Mouse (Mus musculus): ENCODE measurements around the gene Pde6b.
A peak's percentile ranks its signal among the peaks of the same experiment; 100 is the strongest.

The Pde6b gene

DNA sequence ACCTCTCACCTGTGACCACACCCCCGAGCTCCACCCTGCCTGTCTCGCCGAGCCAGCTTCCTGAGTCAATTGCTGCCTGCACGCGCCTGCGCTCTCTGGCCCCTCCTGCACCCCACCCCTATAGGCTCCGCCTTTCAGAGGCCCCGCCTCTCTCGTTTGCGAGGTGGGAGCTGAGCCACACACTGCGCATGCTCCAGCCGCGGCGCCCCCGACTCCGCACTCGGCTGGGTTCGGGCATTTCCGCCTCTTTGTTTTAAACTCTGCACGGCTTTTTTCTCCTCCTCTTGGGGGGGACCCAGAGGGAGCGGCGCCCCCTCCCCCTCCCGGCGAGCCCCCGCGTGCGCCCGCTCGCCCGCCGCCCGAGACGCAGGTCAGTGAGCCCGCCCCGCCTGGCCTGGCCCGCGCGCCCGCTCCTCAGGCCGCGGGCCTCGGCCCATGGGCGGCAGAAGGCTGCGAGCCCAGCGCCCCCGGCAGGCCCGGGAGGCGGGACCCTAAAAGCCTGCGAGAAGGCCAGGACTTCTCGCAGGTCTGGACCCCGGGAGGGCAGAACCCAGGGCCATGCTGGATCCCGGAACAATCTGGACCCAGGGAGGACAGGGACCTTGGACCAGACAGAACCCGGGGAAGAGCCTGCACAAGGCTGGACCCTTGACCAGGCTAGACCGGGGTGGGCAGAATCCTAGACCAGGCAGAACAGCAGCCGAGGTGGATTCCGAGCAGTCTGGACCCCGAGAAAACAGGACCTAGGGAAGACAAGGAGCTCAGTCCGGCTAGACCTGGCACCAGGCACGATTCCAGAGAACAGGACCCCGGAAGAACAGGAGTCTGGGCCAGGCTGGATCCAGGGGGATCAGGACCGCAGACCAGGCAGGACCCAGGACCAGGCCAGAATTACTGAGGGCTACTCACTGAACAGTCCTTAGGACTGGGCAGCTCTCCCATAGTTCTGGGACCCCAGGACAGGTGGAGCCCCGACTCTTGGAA is 73.2 kb downstream of the Pde6b start, which contains the start of gene Pcgf3:
TSS of gene Pcgf3 (plus strand) at position 151 of the 984 bp plus-strand sequence.
- peak; percentile 95 for DNase-seq (ENCODE audit: low read depth, low spot score)

DNA sequence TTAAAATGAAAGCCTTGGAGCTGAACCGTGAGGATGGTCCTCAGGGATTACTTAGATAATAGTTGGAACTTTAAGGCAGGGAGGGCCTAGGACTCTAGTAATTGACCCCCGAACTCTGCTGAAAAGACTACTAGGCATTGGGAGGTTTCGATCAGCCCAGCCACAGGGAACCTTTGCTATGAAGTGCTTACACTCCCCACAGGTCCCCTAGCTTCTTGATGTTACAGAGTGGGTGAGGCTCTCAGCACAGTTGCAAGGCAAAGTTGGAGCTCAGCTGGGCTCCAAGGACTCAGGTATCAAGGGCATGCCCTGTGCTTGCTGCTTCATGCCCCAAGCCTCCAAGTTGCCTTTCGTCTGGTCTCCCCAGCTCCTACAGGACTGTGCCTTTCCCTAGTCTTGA is 74.3 kb downstream of the Pde6b start:
- DNase-seq (ENCODE audit: low read depth, low spot score) = no peak

DNA sequence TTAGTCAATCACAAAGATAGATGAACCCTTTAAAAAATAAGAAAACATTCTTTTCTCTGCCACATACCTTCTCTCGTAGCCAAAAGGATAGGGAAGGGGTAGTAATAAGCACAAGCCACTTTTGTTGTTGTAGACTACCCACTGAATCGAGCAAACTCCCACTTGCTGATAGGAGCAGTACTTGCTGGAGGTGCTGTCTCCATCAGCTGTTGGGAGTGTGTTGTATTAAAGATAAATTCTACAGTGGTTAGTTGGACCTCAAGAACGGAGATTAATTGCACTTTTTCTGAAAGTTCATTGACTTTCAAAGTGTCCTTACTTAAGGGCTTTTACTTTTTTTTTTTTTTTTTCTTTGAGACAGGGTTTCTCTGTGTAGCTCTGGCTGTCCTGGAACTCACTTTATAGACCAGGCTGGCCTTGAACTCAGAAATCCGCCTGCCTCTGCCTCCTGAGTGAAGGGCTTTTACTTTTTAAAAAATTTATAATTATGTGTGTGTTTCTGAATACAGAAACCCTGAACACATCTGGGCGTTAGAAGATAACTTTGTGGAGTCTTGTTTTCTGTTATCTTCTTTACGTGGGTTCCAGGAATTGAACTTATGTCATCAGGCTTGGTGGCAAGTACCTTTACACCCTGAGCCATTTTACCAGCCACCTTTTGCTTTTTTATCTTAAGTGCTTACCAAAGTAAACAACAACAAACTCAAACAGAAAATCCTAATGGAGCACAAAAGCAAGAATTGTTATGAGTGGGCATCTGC is 77.1 kb downstream of the Pde6b start:
- DNase-seq (ENCODE audit: low read depth, low spot score) = no peak

DNA sequence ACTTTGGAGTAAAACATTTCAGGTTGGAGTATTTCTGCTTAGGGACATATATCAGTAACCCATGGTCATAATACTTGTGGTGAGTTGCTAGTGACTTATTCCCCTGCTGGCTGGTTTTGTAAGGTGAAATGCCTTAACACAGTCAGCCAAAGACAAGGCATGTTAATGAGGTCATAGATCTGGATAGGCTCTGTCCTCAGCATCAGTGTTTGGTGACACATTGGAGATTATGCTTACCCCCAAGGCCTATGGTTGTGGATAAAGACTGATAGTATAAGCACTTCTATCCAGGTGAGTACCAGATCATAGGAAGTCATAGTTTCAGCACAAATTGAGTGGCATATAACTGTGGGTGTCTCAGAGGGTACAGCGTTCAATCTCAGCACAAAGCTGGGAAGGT is 78.5 kb downstream of the Pde6b start:
- no peak for DNase-seq (ENCODE audit: low read depth, low spot score)

- DNase-seq (ENCODE audit: low read depth, low spot score) = no peak
These were observed 81.4 kb downstream of the Pde6b start for GRCm38 (mm10) chr5:108469617-108470016.

GRCm38 (mm10) chr5:108473737-108474136 is 85.5 kb downstream of the Pde6b start:
- DNase-seq (ENCODE audit: low read depth, low spot score) = no peak

- no peak for DNase-seq (ENCODE audit: low read depth, low spot score)
These were observed 87.8 kb downstream of the Pde6b start for GRCm38 (mm10) chr5:108475977-108476376.
